In genomic region chr2:59784628-59784883, GRCm38 (mm10) we compare ENCODE assay signal across 18 mouse cellular contexts.
"Had no signal": no experiment of that assay in that cellular context is flagged by ENCODE, and none has a peak within 500 bp of the region (broad histone marks: within the 10 kb centered on the region; RNA-seq: fewer than 3 reads in every experiment).

No protein-coding gene starts in this region.

- H3K4me3 ChIP-seq: layer of hippocampus, adult 2 months; limb, embryonic 10.5 days; limb, embryonic 13.5 days; liver, embryonic 12.5 days; liver, embryonic 15.5 days; midbrain, embryonic 12.5 days; midbrain, embryonic 15.5 days; neural tube, embryonic 12.5 days; neural tube, embryonic 15.5 days had no signal

- H3K27ac ChIP-seq: layer of hippocampus, adult 2 months; limb, embryonic 13.5 days; liver, embryonic 12.5 days; liver, embryonic 15.5 days; macrophage; midbrain, embryonic 12.5 days; midbrain, embryonic 15.5 days; neural tube, embryonic 12.5 days; neural tube, embryonic 15.5 days had no signal

- H3K36me3 ChIP-seq: liver, embryonic 15.5 days; midbrain, embryonic 12.5 days; midbrain, embryonic 15.5 days; neural tube, embryonic 12.5 days; neural tube, embryonic 15.5 days had no signal

- ATAC-seq: intestine, embryonic 16.5 days; liver, embryonic 12.5 days; midbrain, embryonic 15.5 days had no signal

- H3K4me1 ChIP-seq: liver, embryonic 12.5 days; liver, embryonic 15.5 days had no signal

- DNase-seq: layer of hippocampus, adult 9-11 months; liver; lung, adult 18-20 months; right cerebral cortex, adult 18-20 months; right cerebral cortex, postnatal 14 days; right cerebral cortex, postnatal 4 days; thymus, postnatal 25 days had no signal

- H3K4me2 ChIP-seq: limb, embryonic 13.5 days; liver, embryonic 12.5 days; liver, embryonic 15.5 days; midbrain, embryonic 12.5 days; midbrain, embryonic 15.5 days; neural tube, embryonic 12.5 days; neural tube, embryonic 15.5 days had no signal

- H3K27me3 ChIP-seq: limb, embryonic 13.5 days; liver, embryonic 12.5 days; liver, embryonic 15.5 days; midbrain, embryonic 12.5 days; midbrain, embryonic 15.5 days; neural tube, embryonic 12.5 days; neural tube, embryonic 15.5 days had no signal

- H3K9me3 ChIP-seq: limb, embryonic 10.5 days; limb, embryonic 13.5 days; liver, embryonic 12.5 days; liver, embryonic 15.5 days; midbrain, embryonic 12.5 days; midbrain, embryonic 15.5 days; neural tube, embryonic 12.5 days; neural tube, embryonic 15.5 days had no signal

- H3K9ac ChIP-seq: limb, embryonic 13.5 days; liver, embryonic 12.5 days; liver, embryonic 15.5 days; midbrain, embryonic 12.5 days; midbrain, embryonic 15.5 days; neural tube, embryonic 12.5 days; neural tube, embryonic 15.5 days had no signal
